Mouse (Mus musculus) limb, embryonic 11.5 days (tissue): ENCODE data around the gene Srd5a3. TPM values are rescaled to one million over a fixed set of nuclear protein-coding genes. Genes with fewer than 3 reads are reported as not detected.

Experiments
- ATAC-seq: fragments of 200-750 bp; cut with Nextera tagmentation; 2 replicates; pipeline ENCODE4 v1.8.0; 2017; ENCODE audit warnings: low read depth; ENCODE audit not compliant: insufficient number of reproducible peaks, low FRiP score, low TSS enrichment
- DNase-seq: peaks from one replicate; pipeline ENCODE4 v3.0.0-alpha.2; 2015; ENCODE audit warnings: low spot score
- H3K27ac ChIP-seq: fragments of 300-500 bp; sonication (generic); replicated peaks from 2 replicates; pipeline ENCODE4 v1.5.1; 2014; ENCODE audit warnings: low read depth, mild to moderate bottlenecking, low read length
- H3K27me3 ChIP-seq: fragments of 300-500 bp; sonication (generic); 2 replicates; pipeline ENCODE4 v1.6.1; 2014; ENCODE audit warnings: mild to moderate bottlenecking, low read length, mixed read lengths; ENCODE audit not compliant: control insufficient read depth, insufficient read depth
- H3K36me3 ChIP-seq: fragments of 300-500 bp; sonication (generic); 2 replicates; pipeline ENCODE4 v1.6.1; 2014; ENCODE audit warnings: mild to moderate bottlenecking, low read length, moderate library complexity, mixed read lengths; ENCODE audit not compliant: control insufficient read depth, insufficient read depth
- H3K4me1 ChIP-seq: fragments of 300-500 bp; sonication (generic); 2 replicates; pipeline ENCODE4 v1.6.1; 2014; ENCODE audit warnings: low read length, mixed read lengths; ENCODE audit not compliant: control insufficient read depth, insufficient read depth
- H3K4me2 ChIP-seq: fragments of 300-500 bp; sonication (generic); 2 replicates; pipeline ENCODE4 v1.6.1; 2014; ENCODE audit warnings: low read depth, mild to moderate bottlenecking, moderate library complexity; ENCODE audit not compliant: severe bottlenecking
- H3K4me3 ChIP-seq: fragments of 300-500 bp; sonication (generic); 2 replicates; pipeline ENCODE4 v1.5.1; 2014; ENCODE audit warnings: low read depth, low read length
- H3K9ac ChIP-seq: fragments of 300-500 bp; sonication (generic); 2 replicates; pipeline ENCODE4 v1.6.1; 2014; ENCODE audit warnings: mild to moderate bottlenecking, low read length
- H3K9me3 ChIP-seq: fragments of 300-500 bp; sonication (generic); 2 replicates; pipeline ENCODE4 v1.6.1; 2016; ENCODE audit warnings: low read length; ENCODE audit not compliant: control insufficient read depth
- WGBS: fragments of 180-500 bp; shearing (Covaris S2); extraction: QIAGEN DNeasy Blood & Tissue Kit; methylation state at CpG from one replicate; pipeline ENCODE4 v1.1.7; 2014; 5-methylcytosine and 5-hydroxymethylcytosine counted together
- polyA plus RNA-seq: library from polyadenylated mRNA; unstranded; fragments of >200 nt; fragmentation: Nextera tagmentation; extraction: Ambion mirVana; gene quantifications from 2 replicates; pipeline ENCODE4 v1.2.1, GENCODE M21; 2014

Gene Srd5a3
- polyA plus RNA-seq, 1 experiment from 2014 or later: 21.8 TPM

DNA sequence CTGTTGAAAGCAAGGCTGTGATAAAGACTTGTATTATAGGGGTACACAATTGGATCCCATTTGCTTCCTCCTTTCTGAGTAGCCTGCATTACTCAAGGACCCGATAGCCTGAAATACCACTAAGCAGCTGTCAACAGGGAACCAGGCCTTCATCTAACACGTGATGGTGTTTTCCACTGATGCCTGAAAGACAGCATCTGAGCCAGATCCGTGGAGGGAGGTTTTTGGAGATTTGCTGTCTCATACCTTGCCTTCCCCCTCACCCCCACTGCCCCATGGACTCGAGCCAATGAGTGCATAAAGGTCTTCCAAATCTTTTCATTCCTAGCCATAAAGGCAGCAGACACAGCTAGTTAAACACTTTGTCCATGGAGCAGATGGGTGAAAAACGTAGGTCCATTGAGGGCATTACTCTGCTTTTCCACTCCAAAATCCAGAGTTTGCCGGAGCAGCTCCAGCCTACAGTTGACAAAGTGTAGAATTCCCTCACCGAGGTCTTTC lies 850 bp upstream of the Srd5a3 start:
- Histone ChIP-seq H3K4me1 (no peaks in the 10 kb centered on the region), H3K27me3 (no peaks in the 10 kb centered on the region), H3K4me3 (no peak overlapping the region), H3K27ac (no peak overlapping the region), H3K36me3 (no peaks in the 10 kb centered on the region), H3K4me2 (no peak overlapping the region; the same call in 1 of the 2 replicates), H3K9me3 (no peaks in the 10 kb centered on the region), H3K9ac (no peak overlapping the region)
- DNase-seq (no peak), ATAC-seq (no peak)
- WGBS: 59% methylated on average over 7 of the region's 7 CpGs

- 10% methylated on average over 9 of the region's 9 CpGs for WGBS
- peak; percentile 59 for ATAC-seq
- H3K27me3 ChIP-seq: no peaks in the 10 kb centered on the region
Measured at GRCm38 (mm10) chr5:76140730-76141066, 627 bp downstream of the Srd5a3 start.

DNA sequence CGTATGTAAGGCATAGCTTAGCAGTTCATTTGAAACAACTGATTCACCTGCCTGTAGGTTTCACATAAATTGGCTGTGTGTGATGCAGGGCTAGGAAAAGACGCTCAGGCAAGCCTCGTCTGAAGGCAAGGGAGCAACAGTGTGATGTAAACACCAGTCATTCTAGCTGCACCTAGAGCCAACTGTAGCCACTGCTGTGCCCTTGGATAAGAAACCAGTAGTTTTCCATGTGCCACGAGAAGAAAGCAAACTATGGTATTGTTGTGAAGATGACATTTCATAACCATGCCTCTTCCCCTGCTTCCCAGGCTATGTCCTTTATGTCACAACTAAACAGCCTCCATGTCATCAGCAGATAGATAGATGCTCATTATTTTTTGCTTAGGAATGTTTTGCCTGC lies 3.3 kb downstream of the Srd5a3 start:
- Histone ChIP-seq H3K27ac (no peak overlapping the region), H3K4me1 (no peaks in the 10 kb centered on the region), H3K9me3 (no peaks in the 10 kb centered on the region), H3K9ac (no peak overlapping the region), H3K27me3 (no peaks in the 10 kb centered on the region), H3K4me2 (no peak overlapping the region), H3K4me3 (no peak overlapping the region), H3K36me3 (no peaks in the 10 kb centered on the region)
- ATAC-seq: no peak
- DNase-seq: no peak
- WGBS: 88% methylated on average over 4 of the region's 4 CpGs

More at GRCm38 (mm10) chr5:76140730-76141066, 627 bp downstream of the Srd5a3 start:
- H3K9ac ChIP-seq: peak overlapping the region; percentile 92; the same call in 1 of the 2 replicates
- no peaks in the 10 kb centered on the region for H3K4me1 ChIP-seq
- no peaks in the 10 kb centered on the region for H3K9me3 ChIP-seq
- DNase-seq: no peak
- peak overlapping the region; percentile 68 for H3K4me2 ChIP-seq
- H3K4me3 ChIP-seq: peak overlapping the region; percentile 62
- no peaks in the 10 kb centered on the region for H3K36me3 ChIP-seq
- H3K27ac ChIP-seq: peak overlapping the region; percentile 91

- Histone ChIP-seq H3K36me3 (no peaks in the 10 kb centered on the region), H3K27ac (no peak overlapping the region), H3K27me3 (no peaks in the 10 kb centered on the region), H3K4me1 (no peaks in the 10 kb centered on the region), H3K4me3 (no peak overlapping the region), H3K9me3 (no peaks in the 10 kb centered on the region), H3K9ac (no peak overlapping the region), H3K4me2 (no peak overlapping the region)
- ATAC-seq (no peak), DNase-seq (no peak)
- 96% methylated on average over 1 of the region's 1 CpGs for WGBS
Measured at GRCm38 (mm10) chr5:76146401-76146800, 6.3 kb downstream of the Srd5a3 start.

DNA sequence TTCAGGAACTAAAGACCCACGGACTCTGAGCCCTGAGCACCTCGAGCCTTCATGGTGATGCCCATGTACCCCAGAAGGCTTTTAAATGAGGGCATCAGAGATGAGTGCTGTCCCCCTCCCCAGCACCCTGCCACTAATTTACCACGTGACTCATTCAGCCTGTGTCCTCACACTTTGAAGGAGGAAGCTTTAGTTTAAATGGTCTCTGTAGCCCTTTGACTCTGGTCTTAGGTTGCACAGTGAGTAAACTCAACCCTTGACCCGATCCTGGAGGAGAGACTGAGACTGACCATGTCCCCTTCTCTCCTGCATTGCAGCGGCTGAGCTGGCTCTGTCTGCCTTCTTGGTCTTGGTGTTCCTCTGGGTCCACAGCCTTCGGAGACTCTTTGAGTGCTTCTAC lies 9.4 kb downstream of the Srd5a3 start:
- H3K4me3 ChIP-seq: no peak overlapping the region
- no peak overlapping the region for H3K4me2 ChIP-seq
- ATAC-seq (no peak), DNase-seq (no peak)
- H3K27me3 ChIP-seq: no peaks in the 10 kb centered on the region
- no peaks in the 10 kb centered on the region for H3K4me1 ChIP-seq
- H3K36me3 ChIP-seq: no peaks in the 10 kb centered on the region
- no peak overlapping the region for H3K9ac ChIP-seq
- H3K27ac ChIP-seq: no peak overlapping the region
- WGBS: 97% methylated on average over 6 of the region's 6 CpGs
- H3K9me3 ChIP-seq: no peaks in the 10 kb centered on the region

GRCm38 (mm10) chr5:76152956-76153355 lies 12.9 kb downstream of the Srd5a3 start:
- Histone ChIP-seq H3K4me1 (no peaks in the 10 kb centered on the region), H3K9me3 (no peaks in the 10 kb centered on the region), H3K27ac (no peak overlapping the region), H3K9ac (no peak overlapping the region), H3K4me3 (no peak overlapping the region), H3K36me3 (no peaks in the 10 kb centered on the region), H3K4me2 (no peak overlapping the region), H3K27me3 (no peaks in the 10 kb centered on the region)
- ATAC-seq (no peak), DNase-seq (no peak)
- 95% methylated on average over 6 of the region's 6 CpGs for WGBS

GRCm38 (mm10) chr5:76153430-76153829 lies 13.4 kb downstream of the Srd5a3 start:
- WGBS: 93% methylated on average over 11 of the region's 11 CpGs
- ATAC-seq (no peak), DNase-seq (no peak)
- H3K9me3 ChIP-seq: no peaks in the 10 kb centered on the region
- H3K27me3 ChIP-seq: no peaks in the 10 kb centered on the region
- no peaks in the 10 kb centered on the region for H3K4me1 ChIP-seq
- H3K27ac ChIP-seq: no peak overlapping the region
- no peak overlapping the region for H3K4me3 ChIP-seq
- no peaks in the 10 kb centered on the region for H3K36me3 ChIP-seq
- no peak overlapping the region for H3K4me2 ChIP-seq
- H3K9ac ChIP-seq: no peak overlapping the region

DNA sequence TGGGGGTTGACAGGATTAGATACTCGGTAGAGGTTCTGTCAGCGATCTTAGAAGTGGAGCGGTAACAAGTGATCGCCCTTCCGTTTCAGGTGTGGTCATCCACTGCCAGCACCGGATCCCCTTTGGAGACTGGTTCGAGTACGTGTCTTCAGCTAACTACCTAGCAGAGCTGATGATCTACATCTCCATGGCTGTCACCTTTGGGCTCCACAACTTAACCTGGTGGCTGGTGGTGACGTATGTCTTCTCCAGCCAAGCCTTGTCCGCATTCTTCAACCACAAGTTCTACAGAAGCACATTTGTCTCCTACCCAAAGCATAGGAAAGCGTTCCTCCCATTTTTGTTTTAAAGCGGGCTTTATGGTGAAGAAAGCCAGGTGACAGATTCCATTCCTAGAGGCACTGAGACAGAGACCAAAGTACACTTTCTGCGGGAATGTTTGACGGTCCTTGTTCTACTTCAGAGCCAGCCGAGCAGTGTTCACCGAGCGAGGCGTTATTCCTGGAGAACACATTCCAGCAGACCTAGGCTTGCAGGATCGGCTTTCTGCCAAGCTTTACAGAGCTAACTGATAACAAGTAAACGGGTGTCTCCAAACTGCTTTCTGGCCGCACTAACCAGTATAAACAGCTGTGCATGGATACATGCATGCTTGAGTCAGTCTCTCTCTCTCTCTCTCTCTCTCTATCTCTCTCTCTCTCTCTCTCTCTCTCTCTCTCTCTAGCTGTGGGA lies 14.5 kb downstream of the Srd5a3 start:
- 93% methylated on average over 21 of the region's 21 CpGs for WGBS
- H3K27me3 ChIP-seq: no peaks in the 10 kb centered on the region
- no peak overlapping the region for H3K4me3 ChIP-seq
- H3K4me1 ChIP-seq: no peaks in the 10 kb centered on the region
- H3K36me3 ChIP-seq: no peaks in the 10 kb centered on the region
- ATAC-seq (no peak), DNase-seq (no peak)
- H3K9ac ChIP-seq: no peak overlapping the region
- no peak overlapping the region for H3K4me2 ChIP-seq
- H3K9me3 ChIP-seq: no peaks in the 10 kb centered on the region
- H3K27ac ChIP-seq: no peak overlapping the region

DNA sequence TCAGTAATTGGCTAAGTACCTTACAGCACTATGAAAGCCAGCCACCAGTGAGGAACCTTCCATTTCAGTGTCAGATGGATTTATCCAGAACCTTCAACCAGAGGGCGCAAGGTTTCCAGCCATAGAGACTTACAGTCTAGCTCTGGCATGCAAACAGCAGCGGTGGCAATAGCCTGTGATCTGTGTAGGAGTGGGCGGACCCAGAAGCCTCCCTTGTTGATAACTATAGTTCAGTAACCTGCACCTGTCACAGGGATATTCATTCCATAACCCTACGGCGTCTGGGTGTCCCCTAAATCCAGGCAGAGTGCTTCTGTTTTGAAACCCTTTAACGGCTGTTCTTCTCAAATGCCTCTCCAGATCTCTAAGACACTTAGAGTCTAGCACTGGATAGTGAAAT lies 19.5 kb downstream of the Srd5a3 start:
- ATAC-seq (no peak), DNase-seq (no peak)
- Histone ChIP-seq H3K27ac (no peak overlapping the region), H3K4me1 (no peaks in the 10 kb centered on the region), H3K4me3 (no peak overlapping the region), H3K9ac (no peak overlapping the region), H3K36me3 (no peaks in the 10 kb centered on the region), H3K9me3 (no peaks in the 10 kb centered on the region), H3K27me3 (no peaks in the 10 kb centered on the region), H3K4me2 (no peak overlapping the region)
- 83% methylated on average over 6 of the region's 6 CpGs for WGBS
